Mouse (Mus musculus) ES-Bruce4 (cell line): ENCODE measurements around the gene Chid1. TPM values are rescaled to one million over a fixed set of nuclear protein-coding genes. Genes with fewer than 3 reads are reported as not detected.
A peak's percentile ranks its signal among the peaks of the same experiment; 100 is the strongest.

ENCODE experiments used
- H3K27ac ChIP-seq: 2 replicates; pipeline ENCODE4 v1.5.1; 2012; ENCODE audit warnings: low read length, inconsistent platforms; ENCODE audit not compliant: insufficient read depth
- H3K27me3 ChIP-seq: 2 replicates; pipeline ENCODE4 v1.6.1; 2012; ENCODE audit warnings: mild to moderate bottlenecking, low read length, inconsistent platforms; ENCODE audit not compliant: control insufficient read depth, poor library complexity, insufficient read depth, severe bottlenecking
- H3K36me3 ChIP-seq: 2 replicates; pipeline ENCODE4 v1.6.1; 2012; ENCODE audit warnings: inconsistent platforms, mild to moderate bottlenecking, low read length, moderate library complexity; ENCODE audit not compliant: control insufficient read depth, poor library complexity, insufficient read depth, severe bottlenecking
- H3K4me1 ChIP-seq: one replicate; pipeline ENCODE4 v1.8.1; 2011; ENCODE audit warnings: low read length; ENCODE audit not compliant: control insufficient read depth, insufficient read depth
- H3K4me3 ChIP-seq: 2 replicates; pipeline ENCODE4 v1.5.1; 2011; ENCODE audit warnings: low read depth, mild to moderate bottlenecking, low read length
- H3K9ac ChIP-seq: 2 replicates; pipeline ENCODE4 v1.6.1; 2012; ENCODE audit warnings: low read depth, mild to moderate bottlenecking, inconsistent platforms; ENCODE audit not compliant: poor library complexity, severe bottlenecking
- H3K9me3 ChIP-seq: replicated peaks from 2 replicates; pipeline ENCODE4 v1.6.1; 2012; ENCODE audit warnings: mild to moderate bottlenecking, low read length, inconsistent platforms; ENCODE audit not compliant: control insufficient read depth, poor library complexity, insufficient read depth, severe bottlenecking
- CTCF ChIP-seq: IDR thresholded peaks from one replicate; pipeline ENCODE4 v1.8.1; 2011; ENCODE audit warnings: low read depth, low read length
- EP300 ChIP-seq: IDR thresholded peaks from 2 replicates; pipeline ENCODE4 v1.6.1; 2011; ENCODE audit warnings: low read depth, low read length; ENCODE audit not compliant: insufficient read depth
- POLR2A ChIP-seq: IDR thresholded peaks from one replicate; pipeline ENCODE4 v1.8.1; 2011; ENCODE audit warnings: low read length; ENCODE audit not compliant: insufficient read depth
- polyA plus RNA-seq: library from polyadenylated mRNA; stranded (reverse); fragments of >200 nt; gene quantifications from 2 replicates; pipeline ENCODE4 v1.2.4, GENCODE M21; 2011; ENCODE audit warnings: low read depth; ENCODE audit not compliant: missing spikeins, insufficient read depth, insufficient read length

Gene Chid1
- polyA plus RNA-seq, 1 experiment = 16.7 TPM

DNA sequence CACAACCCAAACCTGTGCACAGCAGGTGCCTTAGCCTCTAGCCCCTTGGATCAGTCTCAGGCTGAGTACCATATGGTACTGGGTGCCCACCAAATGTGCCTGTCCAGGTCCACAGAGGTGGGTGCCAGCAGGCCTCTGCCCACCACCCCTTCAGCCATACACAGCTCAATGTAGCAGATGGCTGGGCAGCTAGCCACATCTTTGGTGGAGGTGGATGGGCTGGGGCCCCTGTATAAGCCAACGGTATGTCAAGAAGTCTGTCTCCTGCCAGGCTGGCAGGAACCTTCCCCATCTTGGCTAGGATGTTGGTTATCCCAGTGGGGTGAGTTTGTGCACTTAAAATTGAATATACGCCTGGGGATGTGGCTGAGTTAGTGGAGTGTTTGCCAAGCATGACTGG is 54.1 kb downstream of the Chid1 start:
- H3K9ac ChIP-seq = no peak overlapping the region
- H3K27me3 ChIP-seq = no peaks in the 10 kb centered on the region
- no peak overlapping the region for H3K4me3 ChIP-seq
- no peak for TF ChIP-seq CTCF
- no peak for TF ChIP-seq POLR2A
- TF ChIP-seq EP300 = no peak
- no peaks in the 10 kb centered on the region for H3K9me3 ChIP-seq
- H3K4me1 ChIP-seq = peaks cover 5% of the 10 kb centered on the region
- H3K36me3 ChIP-seq = no peaks in the 10 kb centered on the region
- H3K27ac ChIP-seq = no peak overlapping the region

- H3K27me3 ChIP-seq = no peaks in the 10 kb centered on the region
- TF ChIP-seq EP300 = no peak
These were observed 54.5 kb downstream of the Chid1 start for GRCm38 (mm10) chr7:141485186-141485585.

DNA sequence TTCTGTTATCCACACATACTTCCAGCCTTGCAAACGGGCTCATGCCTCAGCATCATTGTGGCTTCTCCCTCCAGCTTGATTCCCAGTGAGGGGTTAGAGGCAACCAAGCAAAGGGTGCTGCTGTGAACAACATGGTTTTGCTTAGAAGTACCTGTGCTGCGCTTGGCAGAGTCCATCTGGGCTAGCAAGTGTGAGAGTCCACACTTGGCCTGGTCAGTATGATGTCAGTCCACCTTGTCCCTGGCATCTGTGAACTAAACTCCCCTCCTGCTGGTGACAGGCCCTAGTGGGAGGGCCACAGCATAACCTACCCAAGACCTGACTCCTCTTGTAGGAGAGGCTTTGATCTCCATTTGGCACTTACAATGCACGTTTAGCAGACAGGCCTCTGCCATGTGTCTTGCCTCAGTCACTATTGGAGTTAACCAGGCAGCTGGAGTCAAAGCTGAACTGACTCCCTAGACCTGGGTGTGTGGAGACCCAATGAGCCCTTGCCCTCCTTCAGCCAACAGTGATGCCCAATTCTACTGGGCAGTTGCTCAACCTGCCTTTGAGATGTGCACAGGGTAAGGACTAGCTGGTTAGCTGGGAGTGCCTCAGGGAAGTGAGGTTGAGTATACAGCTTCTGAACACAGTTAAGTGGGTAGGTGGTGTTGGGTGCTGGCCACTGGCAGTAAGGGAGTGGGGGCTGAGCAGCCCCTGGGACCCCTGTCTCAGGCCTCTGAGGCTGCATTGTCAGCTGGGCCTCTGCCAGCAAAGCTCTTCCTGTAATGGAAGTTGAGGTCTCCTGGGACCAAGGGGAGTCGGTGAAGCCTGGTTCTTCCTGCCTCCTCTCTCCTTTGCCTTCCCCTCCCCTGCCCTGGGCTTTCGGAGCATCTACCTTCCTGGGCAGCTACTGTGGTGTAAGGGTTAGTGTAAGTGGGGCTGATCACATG is 55.2 kb downstream of the Chid1 start:
- Histone ChIP-seq H3K36me3 (no peaks in the 10 kb centered on the region), H3K27ac (no peak overlapping the region), H3K4me3 (no peak overlapping the region), H3K4me1 (peaks cover 5% of the 10 kb centered on the region), H3K9me3 (no peaks in the 10 kb centered on the region), H3K27me3 (no peaks in the 10 kb centered on the region), H3K9ac (no peak overlapping the region)
- TF ChIP-seq POLR2A = no peak
- no peak for TF ChIP-seq CTCF
- no peak for TF ChIP-seq EP300

More at GRCm38 (mm10) chr7:141485186-141485585, 54.5 kb downstream of the Chid1 start:
- Histone ChIP-seq H3K36me3 (no peaks in the 10 kb centered on the region), H3K9ac (no peak overlapping the region), H3K4me1 (peaks cover 5% of the 10 kb centered on the region), H3K9me3 (no peaks in the 10 kb centered on the region), H3K27ac (no peak overlapping the region), H3K4me3 (no peak overlapping the region)

GRCm38 (mm10) chr7:141483114-141483653 is 56.5 kb downstream of the Chid1 start:
- Histone ChIP-seq H3K27ac (no peak overlapping the region), H3K36me3 (no peaks in the 10 kb centered on the region), H3K27me3 (no peaks in the 10 kb centered on the region), H3K4me1 (peaks cover 5% of the 10 kb centered on the region), H3K9ac (no peak overlapping the region), H3K4me3 (no peak overlapping the region), H3K9me3 (no peaks in the 10 kb centered on the region)
- TF ChIP-seq CTCF = no peak

DNA sequence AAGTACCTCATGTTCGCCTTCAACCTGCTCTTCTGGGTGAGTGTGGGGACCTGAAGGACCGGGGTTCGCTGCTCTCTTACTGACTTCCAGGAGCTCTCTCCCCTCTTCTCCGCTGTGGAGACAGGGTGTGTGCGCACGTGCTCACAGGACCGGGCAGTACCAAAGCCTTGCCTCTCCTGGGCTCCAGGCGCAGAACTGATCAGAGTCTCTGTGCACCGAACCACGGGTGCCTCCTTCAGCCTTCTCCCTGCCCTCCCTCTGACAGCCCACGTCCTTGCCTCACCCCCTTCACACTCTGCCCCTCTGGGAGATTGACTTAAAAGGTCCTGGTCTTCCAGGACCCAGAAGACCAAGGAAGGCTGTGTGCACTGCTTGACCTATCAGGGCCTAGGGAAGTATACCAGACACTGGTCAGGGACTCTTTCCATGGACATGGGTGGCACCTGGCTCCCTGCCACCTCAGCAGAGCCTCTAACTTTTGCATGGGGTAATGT is 57.1 kb downstream of the Chid1 start:
- H3K36me3 ChIP-seq = no peaks in the 10 kb centered on the region
- TF ChIP-seq EP300 (no peak), CTCF (no peak)
- H3K9me3 ChIP-seq = no peaks in the 10 kb centered on the region
- no peak overlapping the region for H3K27ac ChIP-seq
- H3K4me3 ChIP-seq = peak overlapping the region; percentile 74
- no peaks in the 10 kb centered on the region for H3K27me3 ChIP-seq
- H3K4me1 ChIP-seq = peaks cover 5% of the 10 kb centered on the region
- peak overlapping the region; percentile 67 for H3K9ac ChIP-seq
